Mouse (Mus musculus) hindbrain, embryonic 12.5 days (tissue): ENCODE measurements at regions not wholly inside any gene's neighbourhood (a gene's known extent, or its start where the extent isn't known, plus 50 kb on each side); places are given as distances from the start of the nearest gene placed in this dataset.

ENCODE experiments used
- ATAC-seq: fragments of 200-750 bp; cut with Nextera tagmentation; 2 replicates; pipeline ENCODE4 v1.8.0; 2017; ENCODE audit warnings: moderate TSS enrichment; ENCODE audit not compliant: low FRiP score
- H3K27ac ChIP-seq: fragments of 300-500 bp; sonication (generic); 2 replicates; pipeline ENCODE4 v1.5.1; 2016; ENCODE audit warnings: mild to moderate bottlenecking
- H3K27me3 ChIP-seq: fragments of 300-500 bp; sonication (generic); 2 replicates; pipeline ENCODE4 v1.6.1; 2016; ENCODE audit warnings: mild to moderate bottlenecking
- H3K36me3 ChIP-seq: fragments of 300-500 bp; sonication (generic); 2 replicates; pipeline ENCODE4 v1.6.1; 2016; ENCODE audit warnings: mild to moderate bottlenecking
- H3K4me1 ChIP-seq: fragments of 300-500 bp; sonication (generic); 2 replicates; pipeline ENCODE4 v1.6.1; 2016
- H3K4me2 ChIP-seq: fragments of 300-500 bp; sonication (generic); replicated peaks from 2 replicates; pipeline ENCODE4 v1.6.1; 2016; ENCODE audit warnings: mild to moderate bottlenecking
- H3K4me3 ChIP-seq: fragments of 300-500 bp; sonication (generic); 2 replicates; pipeline ENCODE4 v1.5.1; 2016; ENCODE audit warnings: mild to moderate bottlenecking
- H3K9ac ChIP-seq: fragments of 300-500 bp; sonication (generic); 2 replicates; pipeline ENCODE4 v1.6.1; 2016; ENCODE audit warnings: mild to moderate bottlenecking, moderate library complexity
- H3K9me3 ChIP-seq: fragments of 300-500 bp; sonication (generic); replicated peaks from 2 replicates; pipeline ENCODE4 v1.6.1; 2016; ENCODE audit warnings: mild to moderate bottlenecking
- WGBS: fragments of 180-500 bp; shearing (Covaris S2); methylation state at CpG from one replicate; pipeline ENCODE4 v1.1.7; 2016; 5-methylcytosine and 5-hydroxymethylcytosine counted together

DNA sequence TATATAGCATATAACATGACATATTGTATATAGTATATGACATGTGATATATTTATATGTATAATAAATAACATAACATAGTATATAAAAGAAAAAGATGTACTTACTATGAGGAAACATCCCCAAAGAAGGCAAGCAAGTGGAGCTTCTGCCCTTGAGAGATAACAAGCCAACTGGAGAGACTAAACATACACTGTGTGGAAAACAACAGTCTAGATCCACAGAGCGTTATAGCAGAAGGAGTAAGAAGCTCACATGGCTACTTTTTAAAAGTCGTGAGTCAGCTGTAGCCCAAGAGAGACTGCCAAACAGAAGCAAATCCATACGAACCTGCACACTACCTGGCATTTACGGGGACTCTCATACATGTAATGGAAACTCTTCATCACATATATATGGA, 219.9 kb downstream of the Cog6 start:
- ATAC-seq: no peak
- Histone ChIP-seq H3K36me3 (no peaks in the 10 kb centered on the region), H3K4me1 (peaks cover 3% of the 10 kb centered on the region; the same call in 1 of the 2 replicates), H3K4me3 (no peak overlapping the region), H3K27me3 (no peaks in the 10 kb centered on the region), H3K4me2 (no peak overlapping the region), H3K9me3 (no peaks in the 10 kb centered on the region), H3K9ac (no peak overlapping the region), H3K27ac (no peak overlapping the region)
- WGBS: 92% methylated on average over 4 of the region's 4 CpGs

DNA sequence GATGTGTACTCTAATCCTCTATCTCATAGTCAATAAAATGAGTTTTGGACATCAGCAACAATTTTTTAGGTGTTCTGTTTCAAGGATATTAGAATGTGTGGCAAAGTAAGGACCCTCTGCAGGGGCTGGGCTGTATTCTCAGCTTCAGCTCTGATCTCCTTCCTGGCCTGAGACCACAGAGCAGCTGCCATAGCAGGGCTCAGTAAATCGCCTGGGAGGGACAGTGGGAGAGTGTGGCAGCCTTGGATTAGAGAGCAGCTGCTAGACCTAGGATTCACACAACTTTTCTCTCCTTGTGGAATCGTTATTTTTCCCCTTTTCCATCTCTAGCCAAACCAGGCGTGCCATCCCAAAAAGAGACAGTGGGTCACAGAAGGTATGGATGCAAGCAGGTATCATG, 222.8 kb downstream of the Cog6 start:
- Histone ChIP-seq H3K27ac (no peak overlapping the region), H3K4me2 (no peak overlapping the region), H3K4me3 (no peak overlapping the region), H3K27me3 (no peaks in the 10 kb centered on the region), H3K36me3 (no peaks in the 10 kb centered on the region), H3K9me3 (no peaks in the 10 kb centered on the region), H3K9ac (no peak overlapping the region), H3K4me1 (peaks cover 4% of the 10 kb centered on the region; the same call in 1 of the 2 replicates)
- no peak for ATAC-seq
- 79% methylated on average over 3 of the region's 3 CpGs for WGBS

DNA sequence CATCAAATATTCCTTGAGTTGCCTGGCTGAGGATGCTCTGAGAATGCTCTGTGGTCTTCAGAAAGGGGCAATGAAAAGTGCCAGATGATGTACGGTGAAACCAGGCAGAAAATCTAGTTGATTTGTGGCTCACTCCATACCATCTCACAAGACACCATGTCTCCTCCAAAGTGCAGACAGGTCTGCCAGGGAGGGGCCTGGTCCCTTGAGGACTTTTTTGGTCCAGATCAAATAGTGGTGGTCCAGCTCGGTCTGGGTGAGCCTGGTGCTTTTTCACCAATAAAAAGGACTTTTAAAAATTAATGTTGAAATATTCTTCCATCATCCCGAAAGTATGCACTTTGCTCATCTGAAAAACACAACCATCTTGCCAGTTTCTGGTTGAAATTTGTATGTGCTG, 224.2 kb downstream of the Cog6 start:
- H3K27me3 ChIP-seq: no peaks in the 10 kb centered on the region
- H3K9me3 ChIP-seq: no peaks in the 10 kb centered on the region
- no peak overlapping the region for H3K27ac ChIP-seq
- H3K4me3 ChIP-seq: no peak overlapping the region
- ATAC-seq: no peak
- 88% methylated on average over 3 of the region's 3 CpGs for WGBS
- H3K4me1 ChIP-seq: peaks cover 4% of the 10 kb centered on the region; the same call in 1 of the 2 replicates
- no peaks in the 10 kb centered on the region for H3K36me3 ChIP-seq
- no peak overlapping the region for H3K4me2 ChIP-seq
- H3K9ac ChIP-seq: no peak overlapping the region

DNA sequence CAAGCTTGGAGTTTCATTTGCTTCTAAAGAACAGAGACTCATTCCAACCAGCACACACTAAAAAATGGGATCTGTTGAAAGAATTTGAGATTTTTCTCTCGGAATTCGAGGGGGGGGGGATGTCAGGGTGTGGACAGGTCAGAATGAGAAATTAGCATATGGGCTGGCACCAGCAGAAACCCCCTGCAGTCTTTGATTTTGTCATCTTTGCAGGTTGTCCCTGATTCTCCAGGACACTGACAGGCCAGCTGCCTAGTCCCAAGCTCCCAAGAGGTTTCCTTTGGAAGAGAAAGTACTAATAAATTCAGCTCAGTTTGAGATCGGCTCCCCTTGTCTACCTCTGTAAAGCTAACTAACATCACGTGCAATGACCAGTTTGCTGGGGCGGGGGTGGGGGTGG, 224.9 kb downstream of the Cog6 start:
- Histone ChIP-seq H3K9ac (no peak overlapping the region), H3K4me1 (peaks cover 4% of the 10 kb centered on the region; the same call in 1 of the 2 replicates), H3K27ac (no peak overlapping the region), H3K9me3 (no peaks in the 10 kb centered on the region), H3K27me3 (no peaks in the 10 kb centered on the region), H3K36me3 (no peaks in the 10 kb centered on the region), H3K4me2 (no peak overlapping the region), H3K4me3 (no peak overlapping the region)
- WGBS: 35% methylated on average over 5 of the region's 5 CpGs
- ATAC-seq: no peak

DNA sequence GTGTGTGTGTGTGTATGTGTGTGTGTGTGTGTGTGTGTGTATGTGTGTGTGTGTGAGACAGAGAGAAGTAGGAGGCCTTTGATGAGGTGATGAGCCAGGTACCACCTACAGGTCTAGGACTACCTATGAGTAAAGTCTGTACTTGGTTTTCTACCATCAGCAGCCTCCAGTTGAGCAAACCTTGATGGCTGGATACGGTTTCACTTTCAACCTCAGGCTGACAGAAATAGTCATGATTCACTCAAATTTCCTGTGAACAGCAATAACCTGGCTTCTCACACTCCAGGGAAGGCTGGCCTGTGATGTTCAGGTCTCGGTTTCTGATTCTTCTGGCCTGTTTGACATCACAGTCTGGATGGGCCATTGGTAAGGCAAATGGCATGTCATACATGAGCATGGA, 226.1 kb downstream of the Cog6 start:
- WGBS: 93% methylated on average over 2 of the region's 2 CpGs
- Histone ChIP-seq H3K9me3 (no peaks in the 10 kb centered on the region), H3K36me3 (no peaks in the 10 kb centered on the region), H3K4me1 (peaks cover 4% of the 10 kb centered on the region; the same call in 1 of the 2 replicates), H3K4me2 (no peak overlapping the region), H3K4me3 (no peak overlapping the region), H3K9ac (no peak overlapping the region), H3K27me3 (no peaks in the 10 kb centered on the region), H3K27ac (no peak overlapping the region)
- ATAC-seq: no peak

DNA sequence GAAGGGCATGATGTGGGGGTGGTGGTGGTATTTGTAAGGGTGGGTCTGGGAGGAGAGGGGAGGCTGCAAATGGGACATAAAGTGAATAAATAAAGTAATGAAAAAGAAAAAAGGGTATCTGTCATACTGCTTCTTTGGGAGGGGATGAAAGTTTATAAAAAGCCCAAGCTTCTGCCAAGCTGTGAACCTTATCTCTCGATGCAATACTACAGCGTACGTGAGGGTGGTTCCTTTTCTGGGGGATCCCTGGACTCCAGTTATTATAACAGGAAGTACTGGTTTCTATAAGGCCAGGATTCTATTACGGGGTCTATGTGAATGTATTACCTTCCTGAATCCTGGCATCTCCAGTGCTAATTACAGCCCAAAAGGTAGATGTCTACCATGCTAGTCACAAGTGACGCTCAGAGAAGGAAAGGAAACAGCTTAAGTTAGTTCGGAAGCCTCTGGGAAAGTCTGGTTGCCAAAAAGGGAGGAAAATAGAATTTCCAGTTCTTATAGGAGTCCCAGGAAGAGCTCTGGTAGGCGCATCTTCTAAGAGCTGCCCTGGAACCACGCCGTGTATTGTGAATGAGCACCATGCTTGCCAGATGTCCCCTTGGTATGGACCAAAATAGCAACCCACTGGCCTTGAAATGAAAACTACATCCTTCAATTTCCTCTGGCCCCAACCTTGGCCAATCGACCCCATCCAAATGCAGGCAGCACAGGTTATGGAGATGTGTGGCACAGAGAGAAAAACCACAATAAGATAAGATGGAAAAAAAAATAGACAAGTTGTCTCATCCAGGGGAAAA, 228.9 kb downstream of the Cog6 start:
- ATAC-seq: no peak
- no peak overlapping the region for H3K4me2 ChIP-seq
- 89% methylated on average over 10 of the region's 10 CpGs for WGBS
- H3K4me1 ChIP-seq: peaks cover 4% of the 10 kb centered on the region; the same call in 1 of the 2 replicates
- no peaks in the 10 kb centered on the region for H3K9me3 ChIP-seq
- H3K27ac ChIP-seq: no peak overlapping the region
- no peak overlapping the region for H3K9ac ChIP-seq
- H3K4me3 ChIP-seq: no peak overlapping the region
- no peaks in the 10 kb centered on the region for H3K27me3 ChIP-seq
- no peaks in the 10 kb centered on the region for H3K36me3 ChIP-seq

DNA sequence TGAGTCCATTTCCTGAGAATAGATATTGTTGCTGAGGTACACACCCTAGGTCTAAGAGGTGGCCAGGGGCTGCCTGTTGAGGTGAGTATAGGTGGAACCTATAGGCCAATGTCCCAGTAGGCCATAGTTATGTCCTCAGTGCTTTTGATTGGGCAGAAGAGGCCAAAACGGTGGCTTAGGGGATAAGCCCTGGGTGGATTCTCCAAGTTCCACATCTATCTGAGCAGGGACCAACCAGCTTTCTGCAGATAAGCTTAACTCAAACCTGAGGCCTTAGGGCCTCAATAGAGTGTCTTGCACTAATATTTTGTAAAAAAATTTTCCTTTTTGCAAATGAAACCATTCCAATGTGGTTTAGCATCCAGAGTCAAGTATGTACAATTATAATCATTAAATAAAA, 231.4 kb downstream of the Cog6 start:
- Histone ChIP-seq H3K4me1 (no peaks in the 10 kb centered on the region), H3K9ac (no peak overlapping the region), H3K27me3 (no peaks in the 10 kb centered on the region), H3K27ac (no peak overlapping the region), H3K4me2 (no peak overlapping the region), H3K9me3 (no peaks in the 10 kb centered on the region), H3K36me3 (no peaks in the 10 kb centered on the region), H3K4me3 (no peak overlapping the region)
- WGBS: 72% methylated on average over 1 of the region's 1 CpGs
- no peak for ATAC-seq

DNA sequence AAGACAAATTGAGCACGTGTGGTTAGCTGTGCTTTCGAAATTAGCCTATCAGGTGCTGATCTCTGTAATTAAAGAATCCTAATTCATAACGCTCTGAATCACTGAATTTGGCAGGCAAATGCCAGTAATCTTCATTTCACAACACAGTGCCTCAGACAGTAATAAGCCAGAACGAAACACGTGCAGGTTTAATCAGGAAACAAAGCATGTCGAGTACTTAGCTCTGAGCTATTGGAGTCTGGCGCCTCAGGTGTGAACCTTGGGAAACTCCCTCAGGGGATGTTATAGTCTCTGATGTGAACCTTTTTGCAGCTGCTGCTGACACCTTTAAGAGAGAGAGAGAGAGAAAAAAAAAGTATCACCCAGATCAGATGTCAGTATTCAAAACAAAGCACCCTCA, 232.6 kb downstream of the Cog6 start:
- no peaks in the 10 kb centered on the region for H3K4me1 ChIP-seq
- H3K27me3 ChIP-seq: no peaks in the 10 kb centered on the region
- no peaks in the 10 kb centered on the region for H3K9me3 ChIP-seq
- no peaks in the 10 kb centered on the region for H3K36me3 ChIP-seq
- no peak for ATAC-seq
- H3K4me3 ChIP-seq: no peak overlapping the region
- 63% methylated on average over 7 of the region's 7 CpGs for WGBS
- H3K9ac ChIP-seq: no peak overlapping the region
- no peak overlapping the region for H3K27ac ChIP-seq
- no peak overlapping the region for H3K4me2 ChIP-seq

DNA sequence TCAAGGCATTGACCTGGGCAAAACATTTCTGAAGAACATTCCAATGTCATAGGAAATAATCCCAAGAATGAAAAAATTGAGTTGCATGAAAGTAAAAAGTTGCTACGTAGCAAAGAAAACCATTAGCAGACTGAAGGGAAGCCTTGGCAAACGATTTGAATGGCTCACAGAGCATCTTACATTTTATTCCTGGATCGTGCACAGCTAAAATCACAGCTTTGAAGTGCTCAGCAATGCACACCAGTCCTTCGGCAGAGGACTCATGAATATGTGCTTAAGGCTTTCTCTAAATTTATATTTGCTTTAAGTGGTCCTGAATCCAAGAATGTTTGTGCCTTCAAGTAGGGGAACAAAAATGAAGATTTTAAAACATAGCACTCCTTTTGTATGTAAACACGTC, 234.5 kb downstream of the Cog6 start:
- H3K9ac ChIP-seq: no peak overlapping the region
- H3K9me3 ChIP-seq: no peaks in the 10 kb centered on the region
- no peak overlapping the region for H3K27ac ChIP-seq
- H3K27me3 ChIP-seq: no peaks in the 10 kb centered on the region
- no peak for ATAC-seq
- WGBS: 92% methylated on average over 5 of the region's 5 CpGs
- H3K4me2 ChIP-seq: no peak overlapping the region
- no peaks in the 10 kb centered on the region for H3K36me3 ChIP-seq
- no peaks in the 10 kb centered on the region for H3K4me1 ChIP-seq
- H3K4me3 ChIP-seq: no peak overlapping the region

DNA sequence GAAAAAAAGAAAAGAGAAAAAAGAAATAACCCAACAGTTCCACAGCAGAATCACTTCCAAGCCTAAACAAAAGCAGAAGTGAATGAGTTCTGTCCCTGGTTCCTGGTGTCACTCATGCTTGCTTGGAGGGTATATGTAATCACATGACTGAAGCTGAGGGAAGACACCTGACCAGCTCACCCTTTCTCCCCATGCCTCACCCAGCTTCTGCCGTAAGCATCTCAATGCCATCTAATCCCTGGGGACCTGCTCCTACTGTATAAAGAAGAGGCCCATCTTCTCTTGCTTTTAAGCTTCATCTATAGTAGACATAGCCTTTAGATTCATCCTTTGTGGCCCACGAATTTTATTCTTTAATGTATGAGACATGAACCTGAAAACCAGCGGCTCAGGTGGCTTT, 235.5 kb downstream of the Cog6 start:
- WGBS: 84% methylated on average over 3 of the region's 3 CpGs
- no peak overlapping the region for H3K27ac ChIP-seq

DNA sequence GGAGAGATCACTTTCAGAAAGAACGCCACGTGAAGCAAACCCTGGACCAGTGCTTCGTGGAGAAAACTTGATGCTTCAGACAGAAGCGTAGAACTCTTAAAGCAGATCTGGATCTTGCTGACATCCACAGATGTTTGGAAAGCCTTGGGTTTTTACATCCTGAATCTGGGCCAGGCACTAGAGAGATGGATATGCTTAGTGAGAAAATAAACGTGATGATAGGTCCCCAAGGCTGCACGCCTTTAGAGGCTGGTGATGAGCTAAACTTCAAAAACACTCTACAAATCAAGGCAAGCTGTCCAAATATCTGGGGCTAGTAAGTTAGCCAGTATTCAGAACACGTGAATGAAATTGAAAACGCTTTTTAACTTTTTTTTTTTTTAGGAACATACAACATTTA, 236.7 kb downstream of the Cog6 start:
- H3K4me1 ChIP-seq: no peaks in the 10 kb centered on the region
- H3K4me2 ChIP-seq: no peak overlapping the region
- H3K9me3 ChIP-seq: no peaks in the 10 kb centered on the region
- no peaks in the 10 kb centered on the region for H3K36me3 ChIP-seq
- no peaks in the 10 kb centered on the region for H3K27me3 ChIP-seq
- 82% methylated on average over 8 of the region's 8 CpGs for WGBS
- H3K27ac ChIP-seq: no peak overlapping the region
- no peak overlapping the region for H3K4me3 ChIP-seq
- ATAC-seq: no peak
- H3K9ac ChIP-seq: no peak overlapping the region

More for the DNA sequence above, 235.5 kb downstream of the Cog6 start:
- Histone ChIP-seq H3K4me2 (no peak overlapping the region), H3K4me1 (no peaks in the 10 kb centered on the region), H3K9ac (no peak overlapping the region), H3K36me3 (no peaks in the 10 kb centered on the region), H3K9me3 (no peaks in the 10 kb centered on the region), H3K4me3 (no peak overlapping the region), H3K27me3 (no peaks in the 10 kb centered on the region)
- ATAC-seq: no peak

DNA sequence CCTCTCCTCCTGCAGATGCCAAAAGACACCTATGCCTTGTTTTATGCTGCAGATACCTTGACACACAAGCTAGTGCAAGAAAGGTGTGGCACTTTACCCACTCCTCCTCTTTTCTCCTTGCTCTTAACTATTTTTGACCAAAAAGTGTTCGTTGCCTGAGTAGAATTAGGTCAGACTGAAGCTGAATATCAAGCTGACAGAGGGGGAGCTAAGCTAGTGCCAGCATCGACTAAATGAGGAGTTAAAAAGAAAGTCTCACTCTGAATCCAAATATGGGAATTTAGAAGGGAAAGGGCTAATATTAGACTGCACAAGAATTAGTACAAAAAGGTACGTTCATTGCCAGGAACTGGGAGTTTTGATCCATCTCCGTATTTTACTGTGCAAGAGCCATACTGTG, 241.2 kb downstream of the Cog6 start:
- H3K27me3 ChIP-seq: no peaks in the 10 kb centered on the region
- ATAC-seq: no peak
- 76% methylated on average over 4 of the region's 4 CpGs for WGBS
- H3K9ac ChIP-seq: no peak overlapping the region
- H3K27ac ChIP-seq: no peak overlapping the region
- no peaks in the 10 kb centered on the region for H3K36me3 ChIP-seq
- H3K4me1 ChIP-seq: no peaks in the 10 kb centered on the region
- no peaks in the 10 kb centered on the region for H3K9me3 ChIP-seq
- no peak overlapping the region for H3K4me2 ChIP-seq
- no peak overlapping the region for H3K4me3 ChIP-seq

DNA sequence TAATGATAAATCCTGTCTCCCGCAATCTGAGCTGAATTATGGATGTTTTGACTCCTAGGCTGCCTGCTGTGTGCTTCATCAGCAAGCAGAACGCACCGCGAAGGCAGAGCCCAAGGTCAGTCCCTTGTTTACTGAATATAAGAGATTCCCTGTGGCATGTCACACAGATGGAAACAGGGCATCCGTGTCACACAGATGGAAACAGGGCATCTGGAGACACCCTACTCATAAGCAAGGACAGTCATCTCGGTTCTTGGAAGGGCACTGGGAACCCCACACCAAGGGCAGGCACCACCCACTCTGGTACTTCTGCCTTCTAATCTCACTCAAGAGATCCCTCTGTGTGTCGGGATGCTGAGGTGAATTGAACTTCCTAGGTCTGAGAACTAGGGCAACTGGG, 241.9 kb downstream of the Cog6 start:
- Histone ChIP-seq H3K9me3 (no peaks in the 10 kb centered on the region), H3K27ac (no peak overlapping the region), H3K9ac (no peak overlapping the region), H3K4me3 (no peak overlapping the region), H3K36me3 (no peaks in the 10 kb centered on the region), H3K4me1 (no peaks in the 10 kb centered on the region), H3K27me3 (no peaks in the 10 kb centered on the region), H3K4me2 (no peak overlapping the region)
- WGBS: 55% methylated on average over 7 of the region's 7 CpGs
- ATAC-seq: no peak
